Mouse (Mus musculus) kidney, postnatal 10 days (tissue): Measurements from ENCODE around the gene Gm13101.
"Not testable (repeated sequence)": the region's sequence is repeated elsewhere in the genome, so short reads cannot be mapped to it uniquely, and the experiment has no call there.

Experiments used
- DNase-seq: peaks from one replicate; pipeline ENCODE4 v3.0.0; 2021; ENCODE audit warnings: mixed read lengths

The Gm13101 gene

DNA sequence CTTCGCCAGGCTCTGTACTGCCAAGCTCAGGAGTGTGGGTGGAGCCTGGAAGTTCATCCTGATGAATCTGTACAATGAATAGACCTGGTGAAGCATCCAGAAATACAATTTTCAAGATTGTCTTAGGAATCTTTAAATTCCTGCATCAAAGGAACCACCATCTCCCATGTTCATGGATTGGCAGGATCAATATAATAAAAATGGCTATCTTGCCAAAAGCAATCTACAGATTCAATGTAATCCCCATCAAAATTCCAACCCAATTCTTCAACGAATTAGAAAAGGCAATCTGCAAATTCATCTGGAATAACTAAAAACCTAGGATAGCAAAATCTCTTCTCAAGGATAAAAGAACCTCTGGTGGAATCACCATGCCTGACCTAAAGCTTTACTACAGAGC is at the start of gene Gm13101:
Gene Gm13101, minus strand, starts transcription at position 101 of the 400 bp plus-strand sequence.
- not testable (repeated sequence) for DNase-seq

DNA sequence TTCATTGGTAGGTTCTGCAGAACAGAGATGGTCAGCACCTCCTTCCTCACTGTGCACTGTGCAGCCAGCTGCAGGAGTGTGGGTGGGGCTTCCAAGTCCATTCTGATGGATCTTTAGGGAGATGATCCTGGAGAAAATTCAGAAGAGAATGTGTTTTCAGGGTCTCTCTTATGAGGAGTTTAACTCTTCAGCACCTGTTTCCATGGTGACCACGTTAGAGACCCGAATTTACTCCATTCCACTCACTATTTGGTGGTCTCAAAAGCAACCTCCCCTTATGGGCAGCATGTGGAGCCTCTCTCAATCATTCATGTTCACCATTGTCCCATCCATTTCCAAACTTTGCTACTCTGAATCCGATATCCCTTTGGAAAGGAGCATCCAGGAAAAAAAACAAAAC is 27.5 kb upstream of the Gm13101 start, which contains the start of gene Pramef17:
Gene Pramef17, minus strand, starts transcription at position 101 of the 400 bp plus-strand sequence.
- not testable (repeated sequence) for DNase-seq

DNA sequence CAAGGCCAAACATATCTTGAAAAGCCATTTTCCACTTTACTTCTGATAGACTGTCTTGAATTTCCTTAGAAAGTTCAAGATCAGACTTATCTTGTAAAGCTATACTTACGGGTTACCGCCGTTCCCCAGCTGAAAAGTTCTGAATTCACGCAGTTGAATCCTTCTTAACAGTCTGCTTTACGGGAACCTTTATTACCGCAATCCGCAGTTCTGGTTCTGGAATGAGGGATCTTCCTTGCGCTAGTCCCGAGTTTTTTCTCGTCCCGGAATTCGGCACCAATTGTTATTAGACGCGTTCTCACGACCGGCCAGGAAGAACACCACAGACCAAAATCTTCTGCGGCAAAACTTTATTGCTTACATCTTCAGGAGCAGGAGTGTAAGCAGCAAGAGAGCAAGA is 21.4 kb upstream of the Gm13101 start:
- DNase-seq = peak; percentile 56

DNA sequence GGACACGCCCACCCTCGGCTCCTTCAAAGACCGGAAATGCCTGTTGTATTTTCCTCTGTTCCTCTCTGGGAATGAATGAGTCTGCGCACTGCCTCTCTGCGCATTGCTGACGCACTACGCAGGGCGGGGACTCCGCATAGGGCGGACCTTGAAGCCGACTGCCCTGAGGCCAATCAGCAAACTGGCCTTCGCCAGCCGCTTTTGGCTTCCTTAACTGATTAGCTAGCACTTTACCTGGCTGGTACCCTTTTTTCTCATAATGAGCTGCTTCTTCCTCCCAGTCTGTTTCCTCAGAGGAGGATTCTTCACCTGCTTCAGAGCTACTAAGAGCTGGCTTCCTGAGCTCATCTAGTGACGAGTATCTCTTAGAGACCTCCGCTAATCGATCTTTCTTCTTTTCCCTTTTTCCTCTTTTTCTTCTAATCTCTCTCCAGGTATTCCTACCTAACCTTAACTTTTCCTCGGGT is 20.8 kb upstream of the Gm13101 start:
- peak; percentile 3 for DNase-seq

DNA sequence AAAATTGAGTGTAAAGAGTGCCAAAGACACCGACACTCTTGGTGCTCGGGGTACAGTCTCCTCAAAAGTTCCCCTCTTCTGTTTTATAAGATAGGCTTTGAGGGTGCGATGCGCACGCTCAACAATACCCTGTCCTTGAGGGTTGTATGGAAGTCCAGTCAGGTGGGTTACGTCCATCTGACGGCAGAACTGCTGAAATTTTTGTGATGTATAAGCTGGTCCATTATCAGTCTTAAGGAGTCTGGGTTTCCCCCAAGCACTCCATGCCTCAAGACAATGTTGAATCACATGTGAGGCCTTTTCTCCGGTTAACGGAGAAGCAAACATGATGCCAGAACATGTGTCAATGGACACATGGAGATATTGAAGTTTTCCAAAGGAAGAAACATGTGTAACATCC is 19.0 kb upstream of the Gm13101 start:
- DNase-seq = peak; percentile 9

DNA sequence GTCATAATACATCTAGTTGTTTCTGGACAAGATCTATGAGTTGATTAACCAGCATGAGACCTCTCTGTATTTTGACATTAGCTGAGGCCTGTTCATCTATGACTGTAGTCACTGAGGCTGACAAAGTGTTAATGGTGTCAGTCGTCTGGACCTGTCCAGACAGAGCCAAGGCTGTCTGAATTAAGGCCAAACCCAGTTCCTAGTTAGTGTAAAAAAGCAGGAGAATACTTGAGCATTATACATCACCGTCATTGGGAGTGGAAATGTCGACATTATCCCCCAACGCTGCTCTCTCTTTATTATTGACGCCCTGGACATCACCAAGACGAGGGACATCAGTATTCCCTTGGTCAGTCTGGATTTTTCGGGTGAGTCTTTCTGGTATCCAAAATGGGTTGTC is 18.4 kb upstream of the Gm13101 start:
- not testable (repeated sequence) for DNase-seq

DNA sequence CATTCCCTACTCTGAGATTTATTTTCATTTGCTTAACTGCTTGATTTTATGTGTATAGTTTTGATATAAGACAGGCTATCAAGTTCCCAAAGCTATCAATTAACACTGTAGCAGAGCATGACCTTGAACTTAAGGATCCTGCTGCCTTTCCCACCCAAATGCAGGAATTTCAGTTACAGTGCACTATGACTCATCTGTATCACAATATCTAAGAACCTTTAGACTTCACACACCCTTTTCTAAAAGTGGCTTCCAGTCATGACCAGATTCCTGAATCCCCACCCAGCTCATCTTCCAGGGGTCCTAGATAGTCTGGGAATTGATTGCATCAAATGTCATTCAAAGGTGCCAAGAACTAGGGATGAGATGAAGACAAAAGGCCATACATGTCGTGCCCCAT is 16.7 kb upstream of the Gm13101 start:
- DNase-seq = not testable (repeated sequence)

DNA sequence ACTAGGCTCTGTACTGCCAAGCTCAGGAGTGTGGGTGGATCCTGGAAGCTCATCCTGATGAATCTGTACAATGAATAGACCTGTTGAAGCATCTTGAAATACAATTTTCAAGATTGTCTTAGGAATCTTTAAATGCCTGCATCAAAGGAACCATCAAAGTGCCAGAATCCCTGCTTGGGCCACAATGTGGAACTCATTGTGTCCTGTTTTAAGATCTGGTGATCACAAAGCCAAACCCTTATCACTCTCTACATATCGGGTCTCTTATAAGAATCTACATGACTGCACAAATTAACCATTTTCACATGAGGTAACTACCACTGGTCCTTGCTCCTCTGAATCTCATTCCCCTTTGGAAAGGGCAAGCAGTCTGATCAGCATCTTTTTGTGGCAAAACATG is 15.8 kb downstream of the Gm13101 start, which contains the start of gene Pramef25:
Gene Pramef25, minus strand, starts transcription at position 101 of the 400 bp plus-strand sequence.
- not testable (repeated sequence) for DNase-seq
